Mouse (Mus musculus) ES-Bruce4 (cell line): ENCODE measurements around the gene Clec16a. TPM values are rescaled to one million over a fixed set of nuclear protein-coding genes. Genes with fewer than 3 reads are reported as not detected.

Experiments
- H3K27ac ChIP-seq: 2 replicates; pipeline ENCODE4 v1.5.1; 2012; ENCODE audit warnings: low read length, inconsistent platforms; ENCODE audit not compliant: insufficient read depth
- H3K27me3 ChIP-seq: 2 replicates; pipeline ENCODE4 v1.6.1; 2012; ENCODE audit warnings: mild to moderate bottlenecking, low read length, inconsistent platforms; ENCODE audit not compliant: control insufficient read depth, poor library complexity, insufficient read depth, severe bottlenecking
- H3K36me3 ChIP-seq: 2 replicates; pipeline ENCODE4 v1.6.1; 2012; ENCODE audit warnings: inconsistent platforms, mild to moderate bottlenecking, low read length, moderate library complexity; ENCODE audit not compliant: control insufficient read depth, poor library complexity, insufficient read depth, severe bottlenecking
- H3K4me1 ChIP-seq: one replicate; pipeline ENCODE4 v1.8.1; 2011; ENCODE audit warnings: low read length; ENCODE audit not compliant: control insufficient read depth, insufficient read depth
- H3K4me3 ChIP-seq: 2 replicates; pipeline ENCODE4 v1.5.1; 2011; ENCODE audit warnings: low read depth, mild to moderate bottlenecking, low read length
- H3K9ac ChIP-seq: 2 replicates; pipeline ENCODE4 v1.6.1; 2012; ENCODE audit warnings: low read depth, mild to moderate bottlenecking, inconsistent platforms; ENCODE audit not compliant: poor library complexity, severe bottlenecking
- H3K9me3 ChIP-seq: replicated peaks from 2 replicates; pipeline ENCODE4 v1.6.1; 2012; ENCODE audit warnings: mild to moderate bottlenecking, low read length, inconsistent platforms; ENCODE audit not compliant: control insufficient read depth, poor library complexity, insufficient read depth, severe bottlenecking
- CTCF ChIP-seq: IDR thresholded peaks from one replicate; pipeline ENCODE4 v1.8.1; 2011; ENCODE audit warnings: low read depth, low read length
- EP300 ChIP-seq: IDR thresholded peaks from 2 replicates; pipeline ENCODE4 v1.6.1; 2011; ENCODE audit warnings: low read depth, low read length; ENCODE audit not compliant: insufficient read depth
- POLR2A ChIP-seq: IDR thresholded peaks from one replicate; pipeline ENCODE4 v1.8.1; 2011; ENCODE audit warnings: low read length; ENCODE audit not compliant: insufficient read depth
- polyA plus RNA-seq: library from polyadenylated mRNA; stranded (reverse); fragments of >200 nt; gene quantifications from 2 replicates; pipeline ENCODE4 v1.2.4, GENCODE M21; 2011; ENCODE audit warnings: low read depth; ENCODE audit not compliant: missing spikeins, insufficient read depth, insufficient read length

The Clec16a gene
- polyA plus RNA-seq, 1 experiment: 9.5 TPM

- Histone ChIP-seq H3K27ac (no peak overlapping the region), H3K36me3 (no peaks in the 10 kb centered on the region)
- TF ChIP-seq CTCF (no peak), EP300 (no peak), POLR2A (no peak)
Measured at GRCm38 (mm10) chr16:10749226-10749625, 204.1 kb downstream of the Clec16a start.

GRCm38 (mm10) chr16:10749824-10750223, 204.7 kb downstream of the Clec16a start:
- H3K9ac ChIP-seq: no peak overlapping the region
- no peak overlapping the region for H3K27ac ChIP-seq
- no peaks in the 10 kb centered on the region for H3K36me3 ChIP-seq
- H3K27me3 ChIP-seq: no peaks in the 10 kb centered on the region
- H3K4me1 ChIP-seq: no peaks in the 10 kb centered on the region
- no peaks in the 10 kb centered on the region for H3K9me3 ChIP-seq
- TF ChIP-seq EP300 (no peak), CTCF (no peak), POLR2A (no peak)
- no peak overlapping the region for H3K4me3 ChIP-seq

More at GRCm38 (mm10) chr16:10749226-10749625, 204.1 kb downstream of the Clec16a start:
- no peak overlapping the region for H3K4me3 ChIP-seq
- H3K9ac ChIP-seq: no peak overlapping the region
- no peaks in the 10 kb centered on the region for H3K4me1 ChIP-seq
- no peaks in the 10 kb centered on the region for H3K9me3 ChIP-seq
- no peaks in the 10 kb centered on the region for H3K27me3 ChIP-seq

GRCm38 (mm10) chr16:10754521-10755296, 209.6 kb downstream of the Clec16a start:
- no peaks in the 10 kb centered on the region for H3K27me3 ChIP-seq
- TF ChIP-seq EP300: no peak
- no peak for TF ChIP-seq CTCF
- no peak for TF ChIP-seq POLR2A
- no peak overlapping the region for H3K27ac ChIP-seq

GRCm38 (mm10) chr16:10756168-10756567, 211.0 kb downstream of the Clec16a start:
- Histone ChIP-seq H3K9me3 (no peaks in the 10 kb centered on the region), H3K4me1 (no peaks in the 10 kb centered on the region), H3K9ac (no peak overlapping the region), H3K4me3 (no peak overlapping the region), H3K27me3 (no peaks in the 10 kb centered on the region), H3K27ac (no peak overlapping the region), H3K36me3 (no peaks in the 10 kb centered on the region)
- TF ChIP-seq EP300: no peak
- TF ChIP-seq POLR2A: no peak
- TF ChIP-seq CTCF: no peak

More at GRCm38 (mm10) chr16:10754521-10755296, 209.6 kb downstream of the Clec16a start:
- no peaks in the 10 kb centered on the region for H3K4me1 ChIP-seq
- H3K4me3 ChIP-seq: no peak overlapping the region
- no peaks in the 10 kb centered on the region for H3K36me3 ChIP-seq
- no peaks in the 10 kb centered on the region for H3K9me3 ChIP-seq
- H3K9ac ChIP-seq: no peak overlapping the region

- Histone ChIP-seq H3K4me3 (no peak overlapping the region), H3K9me3 (no peaks in the 10 kb centered on the region), H3K27ac (no peak overlapping the region), H3K36me3 (no peaks in the 10 kb centered on the region), H3K27me3 (no peaks in the 10 kb centered on the region), H3K9ac (no peak overlapping the region), H3K4me1 (no peaks in the 10 kb centered on the region)
- no peak for TF ChIP-seq CTCF
- no peak for TF ChIP-seq EP300
- no peak for TF ChIP-seq POLR2A
Measured at GRCm38 (mm10) chr16:10761182-10761581, 216.0 kb downstream of the Clec16a start.

- no peak overlapping the region for H3K27ac ChIP-seq
- H3K4me1 ChIP-seq: no peaks in the 10 kb centered on the region
- H3K4me3 ChIP-seq: no peak overlapping the region
- H3K36me3 ChIP-seq: no peaks in the 10 kb centered on the region
- no peaks in the 10 kb centered on the region for H3K9me3 ChIP-seq
- TF ChIP-seq EP300: no peak
- no peak for TF ChIP-seq POLR2A
- TF ChIP-seq CTCF: no peak
- no peak overlapping the region for H3K9ac ChIP-seq
- no peaks in the 10 kb centered on the region for H3K27me3 ChIP-seq
Measured at GRCm38 (mm10) chr16:10762569-10763180, 217.5 kb downstream of the Clec16a start.
